Mouse (Mus musculus): ENCODE results near the gene Zbtb8os.

DNA sequence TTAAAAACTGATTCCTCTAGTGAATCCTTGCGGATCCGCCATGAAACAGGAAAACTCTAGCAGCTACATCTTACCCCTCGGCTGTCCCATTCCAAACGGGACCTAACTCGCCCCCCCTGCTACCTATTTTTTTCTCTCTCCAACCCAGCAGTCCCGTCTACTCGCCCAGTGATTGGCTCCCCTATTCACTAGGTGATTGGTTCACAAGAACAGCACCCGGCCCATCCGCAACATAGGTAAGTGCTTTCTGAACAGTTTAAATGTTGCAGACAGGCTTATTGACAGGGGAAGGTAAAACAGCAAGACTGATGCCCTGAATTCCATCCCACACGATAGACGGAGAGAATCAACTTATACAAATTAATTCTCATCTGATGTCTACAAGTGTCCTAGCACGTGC lies 17.7 kb downstream of the Zbtb8os start:
- TF ChIP-seq CTCF (IDR thresholded peaks at IDR 0.05; ENCODE audit: control insufficient read depth, insufficient read depth, insufficient replicate concordance, low read depth, low read length) (no peak), POLR2A (IDR thresholded peaks at IDR 0.05; ENCODE audit: control insufficient read depth, low read depth, low read length) (no peak)
